Mouse (Mus musculus) embryonic facial prominence, embryonic 13.5 days (tissue): ENCODE results near the gene Haus8. TPM values are rescaled to one million over a fixed set of nuclear protein-coding genes. Genes with fewer than 3 reads are reported as not detected.
"Not testable (repeated sequence)": the region's sequence is repeated elsewhere in the genome, so short reads cannot be mapped to it uniquely, and the experiment has no call there.

Experiments used
- ATAC-seq: fragments of 200-750 bp; cut with Nextera tagmentation; 2 replicates; pipeline ENCODE4 v1.8.0; 2017; ENCODE audit warnings: low read depth; ENCODE audit not compliant: insufficient number of reproducible peaks, insufficient read depth, low FRiP score, low TSS enrichment
- H3K27ac ChIP-seq: fragments of 300-500 bp; sonication (generic); 2 replicates; pipeline ENCODE4 v1.5.1; 2015; ENCODE audit warnings: moderate library complexity, mild to moderate bottlenecking, inconsistent platforms
- H3K27me3 ChIP-seq: fragments of 300-500 bp; sonication (generic); 2 replicates; pipeline ENCODE4 v1.6.1; 2015; ENCODE audit warnings: mild to moderate bottlenecking, inconsistent platforms
- H3K36me3 ChIP-seq: fragments of 300-500 bp; sonication (generic); 2 replicates; pipeline ENCODE4 v1.6.1; 2015; ENCODE audit warnings: mild to moderate bottlenecking, inconsistent platforms
- H3K4me1 ChIP-seq: fragments of 300-500 bp; sonication (generic); 2 replicates; pipeline ENCODE4 v1.6.1; 2015; ENCODE audit warnings: inconsistent platforms
- H3K4me2 ChIP-seq: fragments of 300-500 bp; sonication (generic); 2 replicates; pipeline ENCODE4 v1.6.1; 2015; ENCODE audit warnings: moderate library complexity, mild to moderate bottlenecking, inconsistent platforms
- H3K4me3 ChIP-seq: fragments of 300-500 bp; sonication (generic); 2 replicates; pipeline ENCODE4 v1.5.1; 2015; ENCODE audit warnings: mild to moderate bottlenecking, inconsistent platforms
- H3K9ac ChIP-seq: fragments of 300-500 bp; sonication (generic); 2 replicates; pipeline ENCODE4 v1.6.1; 2015; ENCODE audit warnings: mild to moderate bottlenecking, inconsistent platforms
- H3K9me3 ChIP-seq: fragments of 300-500 bp; sonication (generic); 2 replicates; pipeline ENCODE4 v1.6.1; 2016; ENCODE audit warnings: inconsistent platforms
- WGBS: fragments of 180-500 bp; shearing (Covaris S2); methylation state at CpG from one replicate; pipeline ENCODE4 v1.1.7; 2015; ENCODE audit warnings: mixed read lengths; 5-methylcytosine and 5-hydroxymethylcytosine counted together
- polyA plus RNA-seq: library from polyadenylated mRNA; unstranded; fragments of >200 nt; fragmentation: Nextera tagmentation; extraction: Ambion mirVana; gene quantifications from 2 replicates; pipeline ENCODE4 v1.2.1, GENCODE M21; 2015

Haus8 gene
- polyA plus RNA-seq, 1 experiment from 2014 or later, result 53.6 TPM

- WGBS, result 82% methylated on average over 1 of the region's 1 CpGs
- ATAC-seq, result no peak
- peaks cover 31% of the 10 kb centered on the region for H3K36me3 ChIP-seq
- H3K4me1 ChIP-seq, result no peaks in the 10 kb centered on the region
- no peak overlapping the region for H3K4me3 ChIP-seq
- H3K9me3 ChIP-seq, result peaks cover 5% of the 10 kb centered on the region; the same call in 1 of the 2 replicates
- H3K27me3 ChIP-seq, result no peaks in the 10 kb centered on the region
- no peak overlapping the region for H3K27ac ChIP-seq
- no peak overlapping the region for H3K4me2 ChIP-seq
- H3K9ac ChIP-seq, result no peak overlapping the region
Observed at GRCm38 (mm10) chr8:71302788-71303187, 30.1 kb upstream of the Haus8 start.

- Histone ChIP-seq H3K9me3 (peaks cover 5% of the 10 kb centered on the region; the same call in 1 of the 2 replicates), H3K36me3 (peaks cover 57% of the 10 kb centered on the region), H3K4me1 (no peaks in the 10 kb centered on the region), H3K27me3 (no peaks in the 10 kb centered on the region), H3K27ac (no peak overlapping the region), H3K9ac (no peak overlapping the region), H3K4me2 (no peak overlapping the region), H3K4me3 (no peak overlapping the region)
- ATAC-seq, result no peak
- 90% methylated on average over 3 of the region's 3 CpGs for WGBS
Observed at GRCm38 (mm10) chr8:71299716-71300115, 27.0 kb upstream of the Haus8 start.

GRCm38 (mm10) chr8:71297439-71297838, 24.7 kb upstream of the Haus8 start:
- H3K4me2 ChIP-seq, result no peak overlapping the region
- no peak overlapping the region for H3K4me3 ChIP-seq
- H3K9ac ChIP-seq, result no peak overlapping the region
- WGBS, result 80% methylated on average over 1 of the region's 1 CpGs
- no peaks in the 10 kb centered on the region for H3K27me3 ChIP-seq
- H3K9me3 ChIP-seq, result peaks cover 4% of the 10 kb centered on the region; the same call in 1 of the 2 replicates
- no peak overlapping the region for H3K27ac ChIP-seq
- no peak for ATAC-seq
- peaks cover 60% of the 10 kb centered on the region for H3K36me3 ChIP-seq
- no peaks in the 10 kb centered on the region for H3K4me1 ChIP-seq

- WGBS, result 93% methylated on average over 2 of the region's 2 CpGs
- peaks cover 58% of the 10 kb centered on the region for H3K36me3 ChIP-seq
Observed at GRCm38 (mm10) chr8:71296784-71297183, 24.1 kb upstream of the Haus8 start.

GRCm38 (mm10) chr8:71296188-71296621, 23.5 kb upstream of the Haus8 start:
- peaks cover 61% of the 10 kb centered on the region for H3K36me3 ChIP-seq
- no peak overlapping the region for H3K27ac ChIP-seq
- 90% methylated on average over 2 of the region's 2 CpGs for WGBS
- no peaks in the 10 kb centered on the region for H3K4me1 ChIP-seq
- H3K27me3 ChIP-seq, result no peaks in the 10 kb centered on the region
- no peak for ATAC-seq
- no peak overlapping the region for H3K9ac ChIP-seq
- H3K9me3 ChIP-seq, result no peaks in the 10 kb centered on the region
- no peak overlapping the region for H3K4me3 ChIP-seq
- no peak overlapping the region for H3K4me2 ChIP-seq

More at GRCm38 (mm10) chr8:71296784-71297183, 24.1 kb upstream of the Haus8 start:
- Histone ChIP-seq H3K4me2 (no peak overlapping the region), H3K27ac (no peak overlapping the region), H3K9me3 (no peaks in the 10 kb centered on the region), H3K4me3 (no peak overlapping the region), H3K9ac (no peak overlapping the region), H3K27me3 (no peaks in the 10 kb centered on the region), H3K4me1 (no peaks in the 10 kb centered on the region)
- no peak for ATAC-seq

- peaks cover 79% of the 10 kb centered on the region for H3K36me3 ChIP-seq
- H3K27me3 ChIP-seq, H3K9me3 ChIP-seq, H3K4me1 ChIP-seq, H3K4me2 ChIP-seq, H3K4me3 ChIP-seq, H3K27ac ChIP-seq, H3K9ac ChIP-seq, ATAC-seq: not testable (repeated sequence)
- 94% methylated on average over 3 of the region's 3 CpGs for WGBS
Observed at GRCm38 (mm10) chr8:71293930-71294329, 21.2 kb upstream of the Haus8 start.

GRCm38 (mm10) chr8:71291351-71291750, 18.6 kb upstream of the Haus8 start:
- ATAC-seq, result no peak
- 96% methylated on average over 6 of the region's 6 CpGs for WGBS
- Histone ChIP-seq H3K27ac (no peak overlapping the region), H3K4me1 (no peaks in the 10 kb centered on the region), H3K4me2 (no peak overlapping the region), H3K27me3 (no peaks in the 10 kb centered on the region), H3K9me3 (no peaks in the 10 kb centered on the region), H3K4me3 (no peak overlapping the region), H3K9ac (no peak overlapping the region), H3K36me3 (peaks cover 62% of the 10 kb centered on the region)

GRCm38 (mm10) chr8:71290911-71291310, 18.2 kb upstream of the Haus8 start:
- Histone ChIP-seq H3K9me3 (no peaks in the 10 kb centered on the region), H3K27me3 (no peaks in the 10 kb centered on the region), H3K4me3 (no peak overlapping the region), H3K27ac (no peak overlapping the region), H3K4me1 (no peaks in the 10 kb centered on the region), H3K4me2 (no peak overlapping the region), H3K36me3 (peaks cover 59% of the 10 kb centered on the region), H3K9ac (no peak overlapping the region)
- WGBS, result 95% methylated on average over 10 of the region's 10 CpGs
- no peak for ATAC-seq

- no peaks in the 10 kb centered on the region for H3K27me3 ChIP-seq
- no peak overlapping the region for H3K9ac ChIP-seq
- WGBS, result 95% methylated on average over 21 of the region's 21 CpGs
- H3K9me3 ChIP-seq, result no peaks in the 10 kb centered on the region
- no peak overlapping the region for H3K4me3 ChIP-seq
- H3K4me1 ChIP-seq, result no peaks in the 10 kb centered on the region
- no peak overlapping the region for H3K4me2 ChIP-seq
- H3K36me3 ChIP-seq, result peaks cover 54% of the 10 kb centered on the region
- no peak overlapping the region for H3K27ac ChIP-seq
- no peak for ATAC-seq
Observed at GRCm38 (mm10) chr8:71290211-71290610, 17.5 kb upstream of the Haus8 start.

- Histone ChIP-seq H3K9me3 (no peaks in the 10 kb centered on the region), H3K9ac (no peak overlapping the region), H3K36me3 (peaks cover 45% of the 10 kb centered on the region), H3K27ac (no peak overlapping the region; the same call in 1 of the 2 replicates), H3K4me3 (no peak overlapping the region), H3K4me1 (no peaks in the 10 kb centered on the region), H3K27me3 (no peaks in the 10 kb centered on the region), H3K4me2 (no peak overlapping the region)
- 87% methylated on average over 7 of the region's 7 CpGs for WGBS
- ATAC-seq, result no peak
Observed at GRCm38 (mm10) chr8:71289098-71289497, 16.4 kb upstream of the Haus8 start.

GRCm38 (mm10) chr8:71288441-71288949, 15.8 kb upstream of the Haus8 start:
- H3K27me3 ChIP-seq, result no peaks in the 10 kb centered on the region
- no peaks in the 10 kb centered on the region for H3K9me3 ChIP-seq
- H3K4me3 ChIP-seq, result no peak overlapping the region
- ATAC-seq, result no peak
- H3K27ac ChIP-seq, result no peak overlapping the region
- 59% methylated on average over 3 of the region's 3 CpGs for WGBS
- peaks cover 44% of the 10 kb centered on the region for H3K36me3 ChIP-seq
- H3K4me1 ChIP-seq, result no peaks in the 10 kb centered on the region
- H3K4me2 ChIP-seq, result no peak overlapping the region
- H3K9ac ChIP-seq, result no peak overlapping the region

- H3K9ac ChIP-seq, H3K9me3 ChIP-seq, H3K4me1 ChIP-seq, ATAC-seq, H3K27me3 ChIP-seq, H3K27ac ChIP-seq, H3K4me2 ChIP-seq, H3K4me3 ChIP-seq: not testable (repeated sequence)
- WGBS, result 83% methylated on average over 2 of the region's 2 CpGs
- peaks cover 28% of the 10 kb centered on the region for H3K36me3 ChIP-seq
Observed at GRCm38 (mm10) chr8:71286223-71286622, 13.5 kb upstream of the Haus8 start.
